Mouse (Mus musculus) gastrocnemius, adult 2 months (tissue): ENCODE measurements around the gene Adgrg2. TPM values are rescaled to one million over a fixed set of nuclear protein-coding genes. Genes with fewer than 3 reads are reported as not detected.

Source experiments
- DNase-seq: peaks from one replicate; pipeline ENCODE4 v3.0.0; 2022
- H3K27ac ChIP-seq: fragments of 200-600 bp; 2 replicates; pipeline ENCODE4 v1.8.1; 2022; ENCODE audit warnings: mild to moderate bottlenecking
- H3K4me3 ChIP-seq: fragments of 200-600 bp; 2 replicates; pipeline ENCODE4 v1.8.1; 2022; ENCODE audit warnings: mild to moderate bottlenecking, moderate library complexity
- CTCF ChIP-seq: fragments of 200-600 bp; IDR thresholded peaks from 2 replicates; pipeline ENCODE4 v1.8.1; 2022; ENCODE audit warnings: antibody characterized with exemption, mild to moderate bottlenecking, moderate library complexity
- intact Hi-C: fragments of 180-260 bp; cut with DNase I; formaldehyde crosslinking; loops from one replicate; pipeline ENCODE4 v1.15.1; 2025
- long read RNA-seq, 2 experiments: library from polyadenylated mRNA; stranded (forward); transcript quantifications; one replicate each; pipeline ENCODE4 v2.0.0; 2021
- total RNA-seq, 2 experiments: library from RNA; stranded (reverse); gene quantifications; 2 replicates each; pipeline ENCODE4 v1.2.3; 2021

Adgrg2 gene
- total RNA-seq = 1 to 10 TPM in 1 of 2 experiments, under 1 TPM in 1; 0.71 to 1.2 TPM
- long read RNA-seq, experiment 1, partial matches to known transcripts = 0 of 1 reads
- long read RNA-seq, experiment 1, other reads (novel, unspliced or antisense) = 1 of 1 reads
- long read RNA-seq, experiment 2 = 0 reads

DNA sequence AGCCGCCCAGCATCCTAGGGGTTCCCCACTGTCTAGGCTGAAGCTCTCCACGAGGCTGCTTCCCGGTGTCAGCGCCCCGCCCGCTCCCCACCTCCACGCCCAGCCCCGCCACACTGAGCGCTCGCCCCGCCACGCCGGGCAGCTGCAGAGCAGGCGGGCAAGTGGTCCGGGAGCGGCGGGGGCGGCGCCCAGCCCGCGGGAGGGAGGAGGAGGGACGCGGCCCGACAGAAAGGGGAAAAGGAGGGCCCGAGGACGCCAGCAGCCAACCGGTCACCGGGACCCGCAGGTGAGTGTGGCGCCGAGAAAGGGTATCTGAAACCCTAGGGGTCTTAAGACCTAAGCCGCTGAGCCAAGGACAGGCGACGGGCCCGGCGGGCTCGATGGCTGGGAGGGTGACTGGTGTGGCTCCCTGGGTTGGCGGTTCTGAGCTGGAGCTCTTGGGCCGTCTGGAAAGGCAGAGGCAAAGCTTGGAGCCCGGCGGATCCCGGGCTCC lies at the start of gene Adgrg2:
Gene Adgrg2 (plus strand): TSS at position 227 of the 493 bp plus-strand sequence.
- H3K4me3 ChIP-seq = peak within 1 kb of the TSS; percentile 70
- intact Hi-C loops = no loop called here

DNA sequence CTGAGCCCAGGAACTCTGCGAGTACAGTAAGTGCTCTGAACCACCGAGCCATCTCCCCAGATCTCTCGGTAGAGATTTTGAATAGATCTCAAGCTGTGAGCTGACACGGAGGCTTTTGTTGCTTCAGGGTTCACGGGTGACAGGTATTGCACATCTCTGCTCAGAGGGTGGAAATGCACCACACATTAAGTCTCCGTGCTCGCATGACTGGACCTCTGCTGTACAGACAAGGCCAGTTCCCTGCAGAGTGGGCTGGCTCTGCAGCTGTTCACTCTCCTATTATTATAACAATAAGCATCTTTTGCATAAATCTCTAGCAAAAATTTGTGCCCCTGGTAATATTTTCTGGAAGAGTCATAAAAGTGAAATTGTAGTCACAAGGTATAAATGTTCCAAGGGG lies 39.5 kb upstream of the Adgrg2 start:
- H3K4me3 ChIP-seq = no peak overlapping the region
- no peak overlapping the region for H3K27ac ChIP-seq
- TF ChIP-seq CTCF = no peak
- intact Hi-C loops = no loop called here
- DNase-seq = no peak

More for the DNA sequence above, at the start of gene Adgrg2:
- DNase-seq = peak; percentile 52
- no peak for TF ChIP-seq CTCF
- peak within 1 kb of the TSS; percentile 38; the same call in 1 of the 2 replicates for H3K27ac ChIP-seq

DNA sequence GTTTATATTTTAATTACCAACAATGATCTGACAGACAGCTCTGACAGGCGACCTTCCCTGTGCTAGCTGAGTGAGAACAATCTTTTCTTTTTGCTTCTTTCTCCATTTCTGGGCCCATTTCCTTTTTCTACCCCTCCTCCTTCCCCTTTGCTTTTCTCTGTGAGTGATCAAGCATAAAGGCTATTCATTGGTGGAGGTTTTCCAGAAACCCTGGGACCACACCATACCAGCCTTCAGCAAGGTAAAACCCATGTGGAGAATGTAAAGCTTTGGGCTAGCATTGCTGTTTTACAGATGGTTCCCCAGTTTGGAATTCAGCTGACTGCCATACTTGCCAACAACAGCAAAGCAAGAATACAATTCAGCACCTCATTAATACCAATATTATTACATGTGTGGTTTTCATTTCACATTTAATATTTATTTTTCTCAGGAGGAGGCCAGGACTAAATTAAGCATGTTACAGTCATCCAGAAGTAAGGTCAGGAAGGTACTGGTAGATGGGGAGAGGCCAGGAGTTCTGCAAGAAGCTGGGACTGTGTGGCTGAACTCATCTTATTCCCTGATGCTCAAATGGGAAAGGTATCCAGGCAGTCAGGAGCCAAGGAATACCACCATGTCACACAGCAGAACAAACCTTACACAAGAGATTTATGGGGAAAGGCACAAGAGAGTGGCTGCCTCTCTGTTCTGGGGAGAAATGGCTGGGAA lies 38.4 kb upstream of the Adgrg2 start:
- TF ChIP-seq CTCF = no peak
- intact Hi-C loops = no loop called here

DNA sequence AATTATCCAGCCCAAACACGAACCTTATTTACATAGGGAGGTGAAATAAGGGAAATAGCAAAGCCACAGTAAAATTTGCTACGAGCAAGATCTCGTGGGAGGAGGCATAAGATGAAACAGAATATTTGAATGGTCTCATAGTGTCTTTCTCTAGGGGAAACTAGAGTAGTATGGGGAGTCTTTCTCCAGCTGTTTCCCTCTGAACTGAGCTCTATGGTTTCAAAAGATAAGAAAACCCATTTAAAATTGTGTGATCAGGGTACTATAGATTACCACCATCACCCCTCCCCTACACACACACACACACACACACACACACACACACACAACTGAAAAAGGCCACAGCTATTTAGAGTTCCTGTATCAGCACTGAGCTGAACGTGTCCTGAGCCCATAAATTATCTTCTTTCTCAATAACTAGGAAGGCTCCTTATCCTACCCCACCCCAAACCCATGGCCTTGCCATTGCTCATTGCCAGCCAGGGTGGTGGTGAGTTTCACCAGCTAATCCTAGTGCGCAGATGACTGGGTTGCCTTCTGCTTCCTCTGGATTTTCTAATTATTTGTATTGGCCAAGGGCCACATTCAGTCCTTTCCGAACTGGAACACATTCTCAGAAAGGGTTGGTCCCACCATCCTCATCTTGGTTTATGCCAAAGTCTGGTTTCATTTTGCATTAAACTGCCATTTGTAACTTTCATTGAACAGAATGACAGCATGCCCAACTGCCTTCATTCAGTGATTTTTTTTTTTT lies 5.6 kb upstream of the Adgrg2 start:
- TF ChIP-seq CTCF = no peak
- no peak overlapping the region for H3K4me3 ChIP-seq
- intact Hi-C loops = no loop called here
- DNase-seq = no peak
- H3K27ac ChIP-seq = no peak overlapping the region

More for the DNA sequence above, 38.4 kb upstream of the Adgrg2 start:
- DNase-seq = no peak
- no peak overlapping the region for H3K4me3 ChIP-seq
- H3K27ac ChIP-seq = no peak overlapping the region

DNA sequence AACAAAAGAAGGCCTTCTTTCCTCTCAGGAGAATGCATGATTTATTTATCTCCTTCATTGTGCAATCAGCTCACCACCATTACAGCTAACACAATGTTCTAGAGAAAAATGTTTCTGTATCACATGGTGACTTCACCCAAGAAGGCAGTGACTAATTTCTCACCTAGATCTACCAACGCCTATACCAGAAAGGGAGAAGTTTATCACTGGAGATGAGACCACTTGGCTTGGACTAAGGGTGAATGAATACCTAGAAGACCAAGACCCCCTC lies 5.1 kb upstream of the Adgrg2 start:
- TF ChIP-seq CTCF = no peak
- no peak overlapping the region for H3K27ac ChIP-seq
- intact Hi-C loops = no loop called here
- H3K4me3 ChIP-seq = no peak overlapping the region
- no peak for DNase-seq

DNA sequence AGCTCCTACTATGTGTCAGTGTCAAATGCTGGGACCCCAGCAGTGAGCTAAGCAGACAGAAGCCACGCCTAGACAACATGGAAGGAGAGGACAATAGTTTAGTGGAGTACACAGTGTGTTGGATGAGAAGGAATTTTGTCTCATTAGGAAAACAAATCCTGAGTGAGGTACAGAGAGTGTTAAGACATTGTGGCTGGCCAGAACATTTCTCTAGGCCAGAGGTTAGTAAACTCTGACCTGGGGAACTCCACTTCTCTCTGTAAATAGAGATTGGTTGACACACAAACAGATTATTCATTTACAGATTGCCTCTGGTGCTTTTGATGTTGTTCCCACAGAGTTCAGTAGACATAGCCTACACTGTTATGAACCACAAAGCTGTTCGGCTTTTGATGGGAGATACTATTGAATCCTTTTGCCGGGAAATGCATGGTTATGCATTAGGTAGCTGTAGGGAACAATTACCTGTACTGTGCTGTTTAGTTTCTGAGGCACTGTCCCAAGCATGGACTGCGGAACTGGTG lies 22.5 kb downstream of the Adgrg2 start:
- no peak for DNase-seq
- intact Hi-C loops = no loop called here
- H3K27ac ChIP-seq = no peak overlapping the region
- no peak overlapping the region for H3K4me3 ChIP-seq
- no peak for TF ChIP-seq CTCF

DNA sequence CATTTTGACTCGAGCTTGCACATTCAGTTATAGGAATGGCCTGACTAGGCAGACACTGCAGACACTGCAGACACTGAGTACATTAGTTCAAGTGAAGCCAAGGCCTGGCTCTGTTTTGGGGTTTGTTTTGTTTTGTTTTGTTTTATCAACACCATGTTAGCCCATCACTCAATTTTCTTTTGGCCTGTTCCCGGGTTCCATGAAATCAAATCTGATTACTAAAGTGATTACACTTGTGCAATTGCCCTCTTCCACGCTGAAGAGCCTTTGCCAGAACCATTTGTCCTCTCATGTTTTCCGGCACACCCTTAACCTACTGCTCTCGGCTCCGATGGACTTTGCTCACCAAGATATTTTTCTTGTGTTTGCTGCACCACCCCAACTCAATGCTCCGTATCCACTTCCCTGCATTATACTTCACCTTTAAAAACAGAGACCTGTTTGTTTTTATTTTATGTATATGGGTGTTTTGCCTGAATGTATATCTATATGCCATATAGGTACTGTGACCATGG lies 23.4 kb downstream of the Adgrg2 start:
- DNase-seq = no peak
- Histone ChIP-seq H3K4me3 (no peak overlapping the region), H3K27ac (no peak overlapping the region)
- intact Hi-C loops = no loop called here
- no peak for TF ChIP-seq CTCF

DNA sequence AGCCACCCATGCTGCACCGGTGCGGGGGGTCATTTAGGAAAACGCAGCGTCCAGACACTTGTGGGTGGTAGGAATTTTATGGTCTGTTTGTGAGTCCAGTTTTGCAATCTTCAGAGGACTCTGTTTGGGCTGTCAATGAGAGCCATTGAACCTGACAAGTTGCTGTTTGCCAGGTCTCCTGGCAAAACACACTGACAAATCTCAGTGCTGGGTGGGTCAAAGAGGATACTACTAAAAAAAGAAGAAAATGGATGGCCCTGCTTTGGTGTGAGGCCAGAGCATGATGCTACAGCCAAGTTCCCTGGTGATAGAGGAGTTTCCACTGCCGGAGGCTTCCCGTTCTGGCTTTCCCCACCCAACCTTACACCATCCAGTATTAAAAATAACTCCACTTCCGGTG lies 27.9 kb downstream of the Adgrg2 start:
- intact Hi-C loops = no loop called here
- DNase-seq = peak; percentile 29
- Histone ChIP-seq H3K27ac (no peak overlapping the region), H3K4me3 (no peak overlapping the region)
- no peak for TF ChIP-seq CTCF

DNA sequence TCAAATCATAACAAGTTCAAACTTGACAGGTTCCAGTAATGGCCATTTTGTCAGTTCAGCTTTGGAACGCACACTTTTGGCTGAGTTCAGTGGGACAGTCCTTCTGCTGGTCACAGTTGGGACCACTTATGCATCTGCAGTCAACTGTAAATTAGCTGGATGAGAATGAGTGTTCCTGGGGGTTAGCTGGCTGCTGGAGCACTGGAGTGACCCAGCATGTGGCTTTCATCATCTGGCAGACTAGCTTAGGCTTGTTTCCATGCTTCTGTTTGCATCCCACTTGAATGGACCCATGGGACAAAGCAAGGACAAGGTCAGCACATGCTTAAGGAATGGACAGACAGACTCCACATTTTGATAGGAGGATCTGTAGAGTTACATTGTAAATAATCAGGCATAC lies 33.2 kb downstream of the Adgrg2 start:
- intact Hi-C loops = no loop called here
- no peak overlapping the region for H3K4me3 ChIP-seq
- TF ChIP-seq CTCF = no peak
- no peak overlapping the region for H3K27ac ChIP-seq
- no peak for DNase-seq

DNA sequence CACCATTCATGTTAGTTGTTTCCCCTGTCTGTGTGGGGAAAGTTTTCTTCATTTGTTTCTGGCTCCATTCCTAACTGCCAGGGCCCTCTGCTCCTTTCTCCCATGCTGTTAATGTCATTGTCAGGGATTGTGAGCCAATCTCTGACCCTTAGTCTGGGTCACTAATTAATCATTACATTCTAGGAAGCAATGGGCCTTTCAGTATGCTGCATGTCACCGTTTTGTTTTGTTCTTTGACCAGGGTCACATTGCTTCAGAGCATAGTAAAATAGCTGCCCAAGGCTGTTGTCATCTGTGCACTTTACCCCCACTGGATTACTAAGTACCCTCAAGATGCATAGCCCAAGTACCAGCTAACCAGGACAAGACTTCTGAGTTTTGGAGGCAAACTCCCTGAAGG lies 36.0 kb downstream of the Adgrg2 start:
- DNase-seq = no peak
- H3K4me3 ChIP-seq = no peak overlapping the region
- intact Hi-C loops = no loop called here
- no peak overlapping the region for H3K27ac ChIP-seq
- no peak for TF ChIP-seq CTCF

DNA sequence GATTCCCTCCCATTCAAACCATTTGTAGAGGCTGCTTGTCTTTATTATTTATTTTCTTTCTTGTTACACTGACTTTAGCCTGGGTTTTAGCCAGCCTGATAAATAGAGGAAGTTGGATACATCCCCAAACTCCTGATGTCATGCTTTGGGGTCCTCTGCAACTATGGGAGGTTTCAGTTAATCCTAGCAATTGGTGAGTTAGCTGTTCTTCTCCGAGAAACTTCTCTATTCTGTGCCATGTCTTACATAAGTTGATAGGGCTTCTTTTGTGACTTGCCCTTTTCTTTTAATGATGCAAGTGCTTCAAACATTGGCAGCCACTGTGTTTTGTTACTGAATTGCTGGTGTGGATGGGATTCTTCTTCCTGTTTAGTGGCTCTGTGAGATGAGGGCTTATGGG lies 36.4 kb downstream of the Adgrg2 start:
- intact Hi-C loops = no loop called here
- no peak for DNase-seq
- Histone ChIP-seq H3K27ac (no peak overlapping the region), H3K4me3 (no peak overlapping the region)
- no peak for TF ChIP-seq CTCF

DNA sequence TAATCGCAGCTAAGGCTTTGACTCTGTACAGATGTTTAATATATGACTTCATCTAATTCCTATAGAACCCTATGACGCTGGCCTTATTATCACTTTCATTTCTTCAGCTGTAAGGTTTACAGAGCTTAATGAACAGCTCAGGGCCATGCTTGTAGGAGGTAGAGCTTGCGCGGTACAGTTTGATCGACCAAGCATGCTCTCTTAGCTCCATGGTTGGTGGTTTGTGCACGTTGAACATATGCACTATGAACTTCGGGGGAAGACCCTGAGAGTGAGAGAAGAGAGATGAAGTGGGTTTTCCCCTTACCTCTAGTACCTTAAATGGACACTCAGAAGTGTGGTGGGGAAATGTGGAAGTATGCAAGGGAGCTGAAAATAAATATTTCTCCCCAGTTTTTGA lies 41.7 kb downstream of the Adgrg2 start:
- no peak for DNase-seq
- intact Hi-C loops = no loop called here
- H3K4me3 ChIP-seq = no peak overlapping the region
- no peak for TF ChIP-seq CTCF
- H3K27ac ChIP-seq = no peak overlapping the region

DNA sequence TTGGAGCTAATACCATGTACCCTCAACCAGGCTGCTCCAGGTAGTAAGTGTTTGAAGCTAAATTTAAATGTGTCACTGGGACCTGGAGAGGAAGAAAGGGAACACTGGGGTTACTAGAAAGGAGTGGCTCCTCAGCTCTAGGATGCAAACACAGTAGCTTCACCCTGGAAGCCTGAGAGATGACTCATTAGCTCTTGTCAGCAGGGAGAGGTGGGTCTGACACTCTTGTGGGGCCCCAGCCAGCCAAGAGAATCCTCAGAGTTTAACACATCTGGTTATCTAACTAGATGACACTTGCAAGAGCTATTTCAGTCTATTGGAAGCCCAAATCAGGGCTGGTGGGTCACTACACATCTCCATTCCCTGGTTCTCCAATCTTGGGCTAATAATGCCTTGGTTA lies 50.8 kb downstream of the Adgrg2 start:
- no peak for TF ChIP-seq CTCF
- H3K27ac ChIP-seq = no peak overlapping the region
- intact Hi-C loops = no loop called here
- H3K4me3 ChIP-seq = no peak overlapping the region
- peak; percentile 23 for DNase-seq
